Mouse (Mus musculus): ENCODE results near the gene Zmynd8. TPM values are rescaled to one million over a fixed set of nuclear protein-coding genes. Genes with fewer than 3 reads are reported as not detected.

Zmynd8 gene
- 5.6 TPM for polyA plus RNA-seq (2014; fragmentation: Illumina TruSeq; extraction: RNeasy Lipid Tissue Mini Kit (QIAGEN cat#74804); ENCODE audit: low read depth, low replicate concordance)

DNA sequence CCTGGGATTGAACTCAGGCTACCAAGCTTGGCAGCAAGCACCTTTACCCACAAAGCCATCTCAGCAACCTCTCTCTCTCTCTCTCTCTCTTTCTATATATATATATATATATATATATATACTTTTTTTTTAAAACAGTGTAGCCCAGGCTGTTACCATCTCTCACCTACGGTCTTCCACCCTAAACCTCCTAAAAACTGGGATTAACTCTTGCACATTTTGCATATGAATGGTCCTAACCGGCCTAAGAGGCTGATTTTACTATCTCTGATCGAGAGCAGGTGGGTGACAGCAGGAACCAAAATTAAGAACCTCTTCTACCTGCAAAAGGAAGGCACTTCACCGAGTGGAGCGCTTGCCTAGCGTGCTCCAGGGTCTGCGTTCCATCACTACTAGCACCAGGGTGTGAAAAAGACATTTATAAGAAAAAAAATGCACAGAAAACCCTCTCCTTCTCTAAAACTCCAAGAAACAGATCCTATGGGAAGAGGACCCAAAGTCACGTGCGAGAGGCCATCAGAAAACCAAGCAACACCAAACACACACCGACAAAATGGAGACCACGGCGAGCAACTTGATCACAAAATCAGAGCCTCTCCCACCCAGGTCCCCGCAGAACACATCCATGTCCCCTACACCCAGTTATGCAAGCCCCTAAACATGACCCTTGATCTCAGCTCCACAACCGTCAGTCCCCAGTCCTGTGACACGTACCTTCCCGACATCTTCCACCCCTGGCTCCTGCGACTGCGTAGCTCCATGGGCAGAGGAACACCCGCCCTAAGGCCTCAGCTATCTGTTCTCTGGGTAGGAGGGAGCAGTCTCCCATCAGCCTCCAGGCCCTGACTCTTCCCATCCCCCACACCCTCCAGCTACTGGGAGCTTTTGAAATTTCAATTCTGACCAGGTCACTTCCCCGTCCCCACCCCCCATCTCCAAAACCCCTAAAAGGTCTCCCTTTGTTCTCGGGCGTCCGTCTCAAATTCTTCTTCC is at the start of gene Zmynd8:
Gene Zmynd8 (minus strand): TSS at position 815 of the 993 bp plus-strand sequence.

Other genes with a start within 250 kb of the Zmynd8 start
- gene Ncoa3, start 93.6 kb upstream of the Zmynd8 start, polyA plus RNA-seq (2014; fragmentation: Illumina TruSeq; extraction: RNeasy Lipid Tissue Mini Kit (QIAGEN cat#74804); ENCODE audit: low read depth, low replicate concordance): 16.5 TPM